Mouse (Mus musculus) left cerebral cortex, postnatal 4 days (tissue): Measurements from ENCODE around the gene Gcfc2. TPM values are rescaled to one million over a fixed set of nuclear protein-coding genes. Genes with fewer than 3 reads are reported as not detected.
A peak's percentile ranks its signal among the peaks of the same experiment; 100 is the strongest.

Source experiments
- DNase-seq: peaks from one replicate; pipeline ENCODE4 v3.0.0-alpha.2; 2022
- intact Hi-C: fragments of 180-260 bp; cut with DNase I; formaldehyde crosslinking; loops from one replicate; pipeline ENCODE4 v1.15.1; 2025
- microRNA-seq: library from miRNA; unstranded; fragments of <30 nt; microRNA quantifications from one replicate; pipeline ENCODE4 v1.2.0, GENCODE M21; 2022
- total RNA-seq, 2 experiments: library from RNA; stranded (reverse); gene quantifications; 2 replicates each; pipeline ENCODE4 v1.2.3; 2021

The Gcfc2 gene
- total RNA-seq, 2 experiments from 2014 or later, result 17.4 to 19.4 TPM

GRCm38 (mm10) chr6:81972595-81972994 lies 49.1 kb downstream of the Gcfc2 start:
- intact Hi-C loops, result loop anchor here (10.0 kb wide), 2 partner anchors 722 to 762 kb away; no protein-coding TSS in a partner anchor
- no peak for DNase-seq

DNA sequence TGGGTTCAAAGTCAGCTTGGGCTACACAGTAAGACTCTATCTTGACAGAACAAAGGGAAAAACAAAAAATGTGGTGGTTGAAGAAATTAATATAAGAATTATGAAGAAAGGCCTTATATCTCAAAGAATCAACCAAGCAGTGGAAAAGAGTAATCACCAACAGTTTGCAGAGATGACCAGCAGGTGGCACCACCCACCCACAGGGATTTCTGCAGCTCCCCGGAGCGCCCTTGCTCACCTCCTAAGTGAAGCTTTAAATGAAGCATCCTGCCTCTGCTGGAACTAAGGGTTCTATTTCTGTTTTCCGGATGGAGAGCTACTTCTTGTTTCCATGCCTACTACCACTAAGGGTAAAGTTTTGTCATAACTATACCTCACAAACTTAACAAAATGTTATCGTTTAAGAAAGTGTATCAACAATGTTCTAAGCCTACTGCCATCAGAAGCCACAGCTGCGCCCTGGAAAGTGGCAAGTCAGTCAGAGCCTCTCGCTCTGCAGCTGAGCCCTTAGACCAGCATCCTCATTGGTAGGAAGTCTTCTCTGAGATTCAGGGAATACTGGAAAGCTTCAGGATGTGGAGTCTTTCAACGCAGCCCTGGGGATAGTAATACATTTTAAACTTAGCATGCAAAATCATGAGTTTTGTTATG lies 52.6 kb downstream of the Gcfc2 start:
- peak; percentile 71 for DNase-seq
- intact Hi-C loops, result loop anchor here (2.0 to 10.0 kb wide), 5 partner anchors 145 to 995 kb away; no protein-coding TSS in a partner anchor

- no peak for DNase-seq
- intact Hi-C loops, result loop anchor here (5.0 to 10.0 kb wide), 3 partner anchors 623 to 756 kb away; no protein-coding TSS in a partner anchor
Observed at GRCm38 (mm10) chr6:81979286-81979685, 55.8 kb downstream of the Gcfc2 start.

GRCm38 (mm10) chr6:81986171-81986570 lies 62.7 kb downstream of the Gcfc2 start:
- intact Hi-C loops, result loop anchor here (5.0 to 10.0 kb wide), 2 partner anchors 56 to 389 kb away; partner anchors contain the start of gene Eva1a
- no peak for DNase-seq

DNA sequence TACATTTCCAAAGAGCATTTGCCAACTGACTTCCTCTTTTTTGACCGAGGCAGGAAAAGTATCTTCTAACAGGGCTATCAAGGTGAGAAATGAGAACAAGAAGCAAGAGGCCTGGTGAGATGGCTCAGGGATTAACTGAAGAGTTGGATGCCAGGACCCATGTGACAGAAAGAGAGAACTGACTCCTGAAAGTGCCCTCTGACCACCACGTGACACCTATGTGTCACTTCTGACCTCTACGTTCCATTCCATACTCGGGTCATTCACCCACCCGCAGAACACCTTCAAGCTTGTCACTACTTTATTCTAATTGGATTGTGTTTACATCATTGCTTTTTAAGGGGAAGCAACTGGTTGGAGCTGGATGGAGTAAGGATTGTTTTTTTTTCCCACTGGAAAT lies 63.1 kb downstream of the Gcfc2 start:
- intact Hi-C loops, result loop anchor here (5.0 to 10.0 kb wide), 2 partner anchors 56 to 388 kb away; partner anchors contain the start of gene Eva1a
- DNase-seq, result no peak

DNA sequence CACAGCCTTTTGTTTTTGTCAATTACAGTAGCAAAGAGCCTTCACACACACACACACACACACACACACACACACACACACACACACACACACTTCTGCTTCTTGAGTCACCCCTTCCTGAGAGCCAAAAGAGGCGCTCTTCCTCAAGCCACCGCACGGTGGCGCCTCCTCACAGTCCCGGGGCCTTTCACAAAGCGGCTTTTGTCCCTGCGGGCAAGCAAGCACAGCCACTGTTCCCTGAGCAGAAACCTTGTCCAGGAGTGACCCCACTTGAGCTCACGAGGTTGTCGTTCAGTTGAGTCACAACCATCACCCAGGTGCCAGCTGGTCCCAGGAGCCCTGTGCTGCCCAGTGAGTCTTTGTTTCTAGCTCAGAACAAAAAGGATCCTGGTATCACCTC lies 63.5 kb downstream of the Gcfc2 start:
- DNase-seq, result peak; percentile 81
- intact Hi-C loops, result loop anchor here (5.0 to 10.0 kb wide), 2 partner anchors 55 to 388 kb away; partner anchors contain the start of gene Eva1a

DNA sequence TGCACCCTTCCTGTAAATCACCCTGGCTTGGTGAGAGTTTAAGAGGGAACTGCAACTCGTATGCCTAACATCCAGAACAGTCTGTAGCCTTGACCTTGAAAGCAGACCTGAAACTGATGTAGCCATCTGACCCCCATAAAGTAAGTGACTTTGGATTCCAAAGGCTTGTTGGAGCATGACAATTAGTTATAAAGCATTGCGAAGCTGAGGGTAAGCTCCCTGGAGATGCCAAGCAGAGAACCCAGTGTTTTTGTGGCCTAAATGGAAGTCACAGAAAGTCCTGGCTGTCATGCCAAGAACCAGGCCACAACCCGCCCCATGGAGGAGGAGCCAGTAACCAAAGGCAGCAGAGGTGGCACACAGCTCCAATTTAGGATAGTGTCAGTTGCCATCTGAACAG lies 64.1 kb downstream of the Gcfc2 start:
- DNase-seq, result no peak
- intact Hi-C loops, result loop anchor here (5.0 to 10.0 kb wide), 2 partner anchors 55 to 387 kb away; partner anchors contain the start of gene Eva1a

GRCm38 (mm10) chr6:81988341-81988740 lies 64.9 kb downstream of the Gcfc2 start:
- no peak for DNase-seq
- intact Hi-C loops, result loop anchor here (5.0 to 10.0 kb wide), 2 partner anchors 54 to 386 kb away; partner anchors contain the start of gene Eva1a

GRCm38 (mm10) chr6:81990049-81990810 lies 66.8 kb downstream of the Gcfc2 start:
- DNase-seq, result no peak
- intact Hi-C loops, result no loop called here

Small RNAs within 50 kb of the gene (microRNA-seq; reads per million reads assigned to microRNA genes)
- gene Mir468, result not detected
- gene Mir7232, result not detected

Other genes with a start within 250 kb of the Gcfc2 start
- gene Mrpl19, start 42.3 kb downstream of the Gcfc2 start, total RNA-seq, result 10 to 100 TPM; 38.0 to 38.6 TPM
- 1 to 10 TPM; 2.3 to 2.9 TPM for gene Eva1a, start 117.4 kb downstream of the Gcfc2 start, total RNA-seq